Mouse (Mus musculus): ENCODE results near the gene Kcnk3. TPM values are rescaled to one million over a fixed set of nuclear protein-coding genes. Genes with fewer than 3 reads are reported as not detected.

Gene Kcnk3
- polyA plus RNA-seq, 1 experiment from 2014 or later, result 0.26 TPM

GRCm38 (mm10) chr5:30625379-30625778, 37.4 kb downstream of the Kcnk3 start:
- 63% methylated on average over 3 of the region's 3 CpGs for WGBS (ENCODE audit: insufficient replicate concordance)
- H3K4me1 ChIP-seq (ENCODE audit: insufficient read depth), result peaks cover 21% of the 10 kb centered on the region
- no peak for DNase-seq
- H3K27ac ChIP-seq (ENCODE audit: low read depth), result no peak overlapping the region
- peaks cover 28% of the 10 kb centered on the region for H3K27me3 ChIP-seq (ENCODE audit: insufficient read depth, low read length)
- H3K36me3 ChIP-seq (replicated peaks; ENCODE audit: insufficient read depth, low read length), result no peaks in the 10 kb centered on the region
- no peak overlapping the region for H3K4me3 ChIP-seq (ENCODE audit: low read depth, low read length)
- H3K4me2 ChIP-seq (ENCODE audit: low read depth, low read length), result no peak overlapping the region
- ATAC-seq, result no peak
- no peak for TF ChIP-seq EP300 (IDR thresholded peaks at IDR 0.05; ENCODE audit: low read depth)
- TF ChIP-seq CTCF (IDR thresholded peaks at IDR 0.05; ENCODE audit: low read depth), result no peak
- H3K9me3 ChIP-seq (ENCODE audit: low read length), result no peaks in the 10 kb centered on the region
- H3K9ac ChIP-seq (replicated peaks), result no peak overlapping the region

- 62% methylated on average over 8 of the region's 8 CpGs for WGBS (ENCODE audit: insufficient replicate concordance)
- DNase-seq, result peak; percentile 34
- no peaks in the 10 kb centered on the region for H3K36me3 ChIP-seq (replicated peaks; ENCODE audit: insufficient read depth, low read length)
These were observed 38.5 kb downstream of the Kcnk3 start for GRCm38 (mm10) chr5:30626331-30627105.

GRCm38 (mm10) chr5:30628511-30628910, 40.5 kb downstream of the Kcnk3 start:
- Histone ChIP-seq H3K27me3 (ENCODE audit: insufficient read depth, low read length) (0 out of 2 replicates have a peak, but pooled peaks cover 2% of the 10 kb centered on the region), H3K9me3 (ENCODE audit: low read length) (no peaks in the 10 kb centered on the region), H3K4me1 (ENCODE audit: insufficient read depth) (peaks cover 9% of the 10 kb centered on the region; the same call in 1 of the 2 replicates), H3K27ac (ENCODE audit: low read depth) (no peak overlapping the region), H3K36me3 (replicated peaks; ENCODE audit: insufficient read depth, low read length) (no peaks in the 10 kb centered on the region), H3K4me3 (ENCODE audit: low read depth, low read length) (no peak overlapping the region), H3K4me2 (ENCODE audit: low read depth, low read length) (no peak overlapping the region), H3K9ac (replicated peaks) (no peak overlapping the region)
- WGBS (ENCODE audit: insufficient replicate concordance), result 70% methylated on average over 3 of the region's 3 CpGs
- ATAC-seq, result no peak
- no peak for DNase-seq
- TF ChIP-seq CTCF (IDR thresholded peaks at IDR 0.05; ENCODE audit: low read depth) (no peak), EP300 (IDR thresholded peaks at IDR 0.05; ENCODE audit: low read depth) (no peak)

More at GRCm38 (mm10) chr5:30626331-30627105, 38.5 kb downstream of the Kcnk3 start:
- Histone ChIP-seq H3K9me3 (ENCODE audit: low read length) (no peaks in the 10 kb centered on the region), H3K4me2 (ENCODE audit: low read depth, low read length) (no peak overlapping the region), H3K9ac (replicated peaks) (no peak overlapping the region), H3K4me1 (ENCODE audit: insufficient read depth) (peaks cover 21% of the 10 kb centered on the region), H3K27ac (ENCODE audit: low read depth) (no peak overlapping the region), H3K4me3 (ENCODE audit: low read depth, low read length) (no peak overlapping the region), H3K27me3 (ENCODE audit: insufficient read depth, low read length) (peaks cover 18% of the 10 kb centered on the region)
- TF ChIP-seq EP300 (IDR thresholded peaks at IDR 0.05; ENCODE audit: low read depth), result no peak
- no peak for TF ChIP-seq CTCF (IDR thresholded peaks at IDR 0.05; ENCODE audit: low read depth)
- peak; percentile 78 for ATAC-seq

- ATAC-seq, result no peak
- Histone ChIP-seq H3K4me3 (ENCODE audit: low read depth, low read length) (no peak overlapping the region), H3K36me3 (replicated peaks; ENCODE audit: insufficient read depth, low read length) (no peaks in the 10 kb centered on the region), H3K27ac (ENCODE audit: low read depth) (no peak overlapping the region), H3K9me3 (ENCODE audit: low read length) (no peaks in the 10 kb centered on the region), H3K9ac (replicated peaks) (no peak overlapping the region), H3K27me3 (ENCODE audit: insufficient read depth, low read length) (0 out of 2 replicates have a peak, but pooled peaks cover 2% of the 10 kb centered on the region), H3K4me1 (ENCODE audit: insufficient read depth) (peaks cover 2% of the 10 kb centered on the region; the same call in 1 of the 2 replicates), H3K4me2 (ENCODE audit: low read depth, low read length) (no peak overlapping the region)
- 64% methylated on average over 6 of the region's 6 CpGs for WGBS (ENCODE audit: insufficient replicate concordance)
- TF ChIP-seq CTCF (IDR thresholded peaks at IDR 0.05; ENCODE audit: low read depth), result no peak
- TF ChIP-seq EP300 (IDR thresholded peaks at IDR 0.05; ENCODE audit: low read depth), result no peak
- DNase-seq, result no peak
These were observed 42.4 kb downstream of the Kcnk3 start for GRCm38 (mm10) chr5:30630401-30630800.

DNA sequence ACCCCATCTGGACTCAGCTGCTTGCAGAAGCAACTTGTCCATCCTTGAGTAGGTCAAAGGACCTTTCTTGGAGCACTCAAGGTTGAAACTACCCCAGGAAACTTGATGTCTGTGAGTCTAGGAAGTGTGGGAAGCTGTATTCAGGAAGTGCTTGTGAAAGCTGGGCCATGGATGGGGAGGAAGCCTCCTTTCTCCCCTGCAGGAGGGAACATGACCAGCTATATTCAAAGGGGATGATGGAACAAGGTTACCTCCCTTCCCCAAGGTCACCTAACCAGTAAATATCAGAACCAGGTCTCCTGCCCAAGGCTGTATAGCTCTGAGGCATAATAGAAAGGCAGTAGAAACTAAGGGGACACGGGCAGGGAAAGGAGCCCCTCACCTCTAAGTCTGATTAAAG, 44.2 kb downstream of the Kcnk3 start:
- no peak overlapping the region for H3K9ac ChIP-seq (replicated peaks)
- no peak overlapping the region for H3K4me2 ChIP-seq (ENCODE audit: low read depth, low read length)
- no peak overlapping the region for H3K27ac ChIP-seq (ENCODE audit: low read depth)
- DNase-seq (no peak), ATAC-seq (no peak)
- H3K9me3 ChIP-seq (ENCODE audit: low read length), result no peaks in the 10 kb centered on the region
- no peaks in the 10 kb centered on the region for H3K4me1 ChIP-seq (ENCODE audit: insufficient read depth)
- H3K36me3 ChIP-seq (replicated peaks; ENCODE audit: insufficient read depth, low read length), result no peaks in the 10 kb centered on the region
- 0 out of 2 replicates have a peak, but pooled peaks cover 2% of the 10 kb centered on the region for H3K27me3 ChIP-seq (ENCODE audit: insufficient read depth, low read length)
- TF ChIP-seq EP300 (IDR thresholded peaks at IDR 0.05; ENCODE audit: low read depth), result no peak
- no peak for TF ChIP-seq CTCF (IDR thresholded peaks at IDR 0.05; ENCODE audit: low read depth)
- no peak overlapping the region for H3K4me3 ChIP-seq (ENCODE audit: low read depth, low read length)
- 57% methylated on average over 1 of the region's 1 CpGs for WGBS (ENCODE audit: insufficient replicate concordance)

- no peak overlapping the region for H3K4me3 ChIP-seq (ENCODE audit: low read depth, low read length)
- no peak for DNase-seq
- no peak for ATAC-seq
These were observed 49.0 kb downstream of the Kcnk3 start for GRCm38 (mm10) chr5:30636994-30637393.

More at GRCm38 (mm10) chr5:30636994-30637393, 49.0 kb downstream of the Kcnk3 start:
- WGBS (ENCODE audit: insufficient replicate concordance), result 40% methylated on average over 7 of the region's 7 CpGs
- Histone ChIP-seq H3K36me3 (replicated peaks; ENCODE audit: insufficient read depth, low read length) (no peaks in the 10 kb centered on the region), H3K9me3 (ENCODE audit: low read length) (no peaks in the 10 kb centered on the region), H3K9ac (replicated peaks) (no peak overlapping the region), H3K4me1 (ENCODE audit: insufficient read depth) (no peaks in the 10 kb centered on the region), H3K27me3 (ENCODE audit: insufficient read depth, low read length) (0 out of 2 replicates have a peak, but pooled peaks cover 5% of the 10 kb centered on the region), H3K27ac (ENCODE audit: low read depth) (no peak overlapping the region), H3K4me2 (ENCODE audit: low read depth, low read length) (no peak overlapping the region)
- TF ChIP-seq CTCF (IDR thresholded peaks at IDR 0.05; ENCODE audit: low read depth) (no peak), EP300 (IDR thresholded peaks at IDR 0.05; ENCODE audit: low read depth) (no peak)

Data from liver, postnatal 0 days (tissue).